Mouse (Mus musculus): ENCODE results near the gene Rpl6.
"Not testable (repeated sequence)": the region's sequence is repeated elsewhere in the genome, so short reads cannot be mapped to it uniquely, and the experiment has no call there.

Rpl6 gene

GRCm38 (mm10) chr5:121196764-121197163, 7.5 kb upstream of the Rpl6 start:
- no peak for DNase-seq (ENCODE audit: low spot score in 2 of 2)

- DNase-seq (ENCODE audit: low spot score in 2 of 2) = no peak
Observed at GRCm38 (mm10) chr5:121197337-121197736, 6.9 kb upstream of the Rpl6 start.

GRCm38 (mm10) chr5:121198376-121198775, 5.9 kb upstream of the Rpl6 start:
- no peak for DNase-seq (ENCODE audit: low spot score in 2 of 2)

- no peak for DNase-seq (ENCODE audit: low spot score in 2 of 2)
Observed at GRCm38 (mm10) chr5:121201739-121202138, 2.5 kb upstream of the Rpl6 start.

- no peak for DNase-seq (ENCODE audit: low spot score in 2 of 2)
Observed at GRCm38 (mm10) chr5:121202467-121202866, 1.8 kb upstream of the Rpl6 start.

GRCm38 (mm10) chr5:121205537-121206130, 1.4 kb downstream of the Rpl6 start:
- not testable (repeated sequence) for DNase-seq (ENCODE audit: low spot score in 2 of 2)

- DNase-seq (ENCODE audit: low spot score in 2 of 2) = no peak
Observed at GRCm38 (mm10) chr5:121206540-121206939, 2.3 kb downstream of the Rpl6 start.

GRCm38 (mm10) chr5:121206984-121207383, 2.7 kb downstream of the Rpl6 start:
- no peak for DNase-seq (ENCODE audit: low spot score in 2 of 2)

- DNase-seq (ENCODE audit: low spot score in 2 of 2) = no peak
Observed at GRCm38 (mm10) chr5:121209755-121210600, 5.7 kb downstream of the Rpl6 start.

- DNase-seq (ENCODE audit: low spot score in 2 of 2) = no peak
Observed at GRCm38 (mm10) chr5:121210601-121210924, 6.3 kb downstream of the Rpl6 start.

GRCm38 (mm10) chr5:121212108-121212507, 7.8 kb downstream of the Rpl6 start:
- DNase-seq (ENCODE audit: low spot score in 2 of 2) = no peak

GRCm38 (mm10) chr5:121214707-121215106, 10.4 kb downstream of the Rpl6 start:
- DNase-seq (ENCODE audit: low spot score in 2 of 2) = no peak

- peak; percentile 79 to 89 for DNase-seq (ENCODE audit: low spot score in 2 of 2)
Observed at GRCm38 (mm10) chr5:121215380-121216125, 11.3 kb downstream of the Rpl6 start.

- DNase-seq (ENCODE audit: low spot score in 2 of 2) = peak; percentile 87 to 88
Observed at GRCm38 (mm10) chr5:121216126-121216446, 11.8 kb downstream of the Rpl6 start.

- DNase-seq (ENCODE audit: low spot score in 2 of 2) = not testable (repeated sequence)
Observed at GRCm38 (mm10) chr5:121216584-121217312, 12.5 kb downstream of the Rpl6 start.

GRCm38 (mm10) chr5:121217313-121217634, 13.0 kb downstream of the Rpl6 start:
- no peak for DNase-seq (ENCODE audit: low spot score in 2 of 2)

- DNase-seq (ENCODE audit: low spot score in 2 of 2) = no peak
Observed at GRCm38 (mm10) chr5:121219190-121219589, 14.9 kb downstream of the Rpl6 start.

GRCm38 (mm10) chr5:121219980-121220731, 15.9 kb downstream of the Rpl6 start, which contains the start of gene Hectd4:
TSS of gene Hectd4 (plus strand) at chr5:121220219.
- peak; percentile 99 to 100 for DNase-seq (ENCODE audit: low spot score in 2 of 2)

- peak in 1 of 2 experiments; percentile 81 for DNase-seq (ENCODE audit: low spot score in 2 of 2)
Observed at GRCm38 (mm10) chr5:121220732-121221301, 16.5 kb downstream of the Rpl6 start.

- no peak for DNase-seq (ENCODE audit: low spot score in 2 of 2)
Observed at GRCm38 (mm10) chr5:121221328-121221850, 17.1 kb downstream of the Rpl6 start.

- DNase-seq (ENCODE audit: low spot score in 2 of 2) = not testable (repeated sequence)
Observed at GRCm38 (mm10) chr5:121224020-121224419, 19.7 kb downstream of the Rpl6 start.

All from spleen, postnatal 4 days (tissue).